Mouse (Mus musculus): ENCODE data around the gene Nkx6-2. TPM values are rescaled to one million over a fixed set of nuclear protein-coding genes. Genes with fewer than 3 reads are reported as not detected.

The Nkx6-2 gene
- 9.4 and 9.8 TPM in 2 replicates for polyA plus RNA-seq (2015; fragmentation: Nextera tagmentation; extraction: Ambion mirVana)

DNA sequence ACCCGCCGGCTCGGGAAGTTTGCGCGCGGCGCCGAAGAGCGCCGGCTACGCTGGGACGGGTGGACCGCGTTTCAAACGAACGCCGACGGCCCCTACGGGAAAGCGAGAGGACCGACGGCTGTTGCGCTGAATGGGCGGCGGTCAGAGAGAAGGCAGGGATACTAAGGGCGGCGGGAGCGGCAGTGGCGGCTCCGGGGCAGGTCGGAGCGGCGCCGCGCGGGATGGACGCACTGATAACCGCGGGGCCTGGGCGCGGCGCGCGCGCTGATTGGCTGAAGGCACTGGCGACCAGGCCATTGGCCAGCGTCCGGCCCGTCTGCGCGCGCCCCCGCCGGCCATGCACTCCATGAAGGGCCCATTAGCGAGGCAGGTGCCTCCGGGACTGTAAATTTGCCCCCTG is at the start of gene Nkx6-2:
TSS of gene Nkx6-2 (minus strand) at position 203 of the 400 bp plus-strand sequence.
- Histone ChIP-seq H3K27me3 (replicated peaks; ENCODE audit: control insufficient read depth, insufficient read depth, low read length) (peaks cover 69% of the 10 kb centered on the region), H3K4me1 (ENCODE audit: control insufficient read depth, insufficient read depth, low read depth, low read length) (peaks cover 19% of the 10 kb centered on the region), H3K9me3 (ENCODE audit: control insufficient read depth, low read length) (no peaks in the 10 kb centered on the region), H3K4me3 (ENCODE audit: low read length) (peak within 1 kb of the TSS; percentile 38), H3K4me2 (ENCODE audit: low read length) (peak within 1 kb of the TSS; percentile 49), H3K36me3 (ENCODE audit: control insufficient read depth, insufficient read depth, low read length) (no peaks in the 10 kb centered on the region), H3K9ac (ENCODE audit: low read depth, low read length) (peak within 1 kb of the TSS; percentile 29), H3K27ac (ENCODE audit: low read depth, low read length) (no peak within 1 kb of the TSS)
- peak; percentile 46; the same call in 1 of the 2 replicates for ATAC-seq
- WGBS: under 1% methylated on average over 48 of the region's 56 CpGs

DNA sequence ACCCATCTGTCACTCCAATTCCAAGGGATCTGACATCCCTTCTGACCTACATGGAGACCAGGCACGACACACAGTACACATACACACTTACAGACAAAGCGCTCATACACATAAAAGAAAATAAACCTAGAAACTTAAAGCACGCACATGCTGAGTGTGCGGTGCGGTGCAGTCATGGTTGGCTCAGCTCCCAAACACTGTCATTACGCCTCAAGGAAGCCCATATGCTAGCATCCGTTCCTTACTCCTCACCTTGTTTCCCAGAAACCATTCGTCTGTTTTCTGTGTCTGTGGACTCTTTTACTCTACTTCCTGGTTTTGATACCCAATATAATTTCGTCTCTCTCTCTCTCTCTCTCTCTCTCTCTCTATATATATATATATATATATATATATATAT is 42.6 kb upstream of the Nkx6-2 start:
- H3K9me3 ChIP-seq (ENCODE audit: control insufficient read depth, low read length): no peaks in the 10 kb centered on the region
- H3K4me3 ChIP-seq (ENCODE audit: low read length): no peak overlapping the region
- no peaks in the 10 kb centered on the region for H3K36me3 ChIP-seq (ENCODE audit: control insufficient read depth, insufficient read depth, low read length)
- no peak for ATAC-seq
- H3K4me1 ChIP-seq (ENCODE audit: control insufficient read depth, insufficient read depth, low read depth, low read length): no peaks in the 10 kb centered on the region
- no peak overlapping the region for H3K4me2 ChIP-seq (ENCODE audit: low read length)
- no peak overlapping the region for H3K9ac ChIP-seq (ENCODE audit: low read depth, low read length)
- WGBS: 80% methylated on average over 9 of the region's 9 CpGs
- H3K27ac ChIP-seq (ENCODE audit: low read depth, low read length): no peak overlapping the region
- H3K27me3 ChIP-seq (replicated peaks; ENCODE audit: control insufficient read depth, insufficient read depth, low read length): no peaks in the 10 kb centered on the region

DNA sequence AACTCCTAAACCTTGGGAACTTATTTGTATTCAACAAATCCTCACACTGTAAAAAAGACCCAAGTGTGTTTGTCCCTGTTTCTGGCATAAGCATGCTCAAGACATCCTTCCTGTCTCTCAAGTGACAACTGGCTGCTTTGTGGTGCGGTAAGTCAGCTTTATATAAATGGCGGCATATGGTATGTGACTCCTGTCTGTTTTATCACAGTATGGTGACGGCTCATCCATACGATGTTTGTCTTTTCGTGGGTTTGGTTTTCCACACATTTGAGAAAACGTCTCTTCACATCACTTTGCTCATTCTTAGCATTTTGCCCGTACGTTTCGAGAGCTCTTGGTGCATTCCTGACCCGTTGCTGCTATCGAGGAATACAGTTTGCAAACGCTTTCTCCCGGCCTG is 40.0 kb upstream of the Nkx6-2 start:
- H3K4me3 ChIP-seq (ENCODE audit: low read length): no peak overlapping the region
- H3K36me3 ChIP-seq (ENCODE audit: control insufficient read depth, insufficient read depth, low read length): no peaks in the 10 kb centered on the region
- no peaks in the 10 kb centered on the region for H3K4me1 ChIP-seq (ENCODE audit: control insufficient read depth, insufficient read depth, low read depth, low read length)
- no peaks in the 10 kb centered on the region for H3K9me3 ChIP-seq (ENCODE audit: control insufficient read depth, low read length)
- H3K27me3 ChIP-seq (replicated peaks; ENCODE audit: control insufficient read depth, insufficient read depth, low read length): 0 out of 2 replicates have a peak, but pooled peaks cover 2% of the 10 kb centered on the region
- H3K9ac ChIP-seq (ENCODE audit: low read depth, low read length): no peak overlapping the region
- no peak overlapping the region for H3K27ac ChIP-seq (ENCODE audit: low read depth, low read length)
- ATAC-seq: no peak
- WGBS: 86% methylated on average over 13 of the region's 13 CpGs
- H3K4me2 ChIP-seq (ENCODE audit: low read length): no peak overlapping the region

DNA sequence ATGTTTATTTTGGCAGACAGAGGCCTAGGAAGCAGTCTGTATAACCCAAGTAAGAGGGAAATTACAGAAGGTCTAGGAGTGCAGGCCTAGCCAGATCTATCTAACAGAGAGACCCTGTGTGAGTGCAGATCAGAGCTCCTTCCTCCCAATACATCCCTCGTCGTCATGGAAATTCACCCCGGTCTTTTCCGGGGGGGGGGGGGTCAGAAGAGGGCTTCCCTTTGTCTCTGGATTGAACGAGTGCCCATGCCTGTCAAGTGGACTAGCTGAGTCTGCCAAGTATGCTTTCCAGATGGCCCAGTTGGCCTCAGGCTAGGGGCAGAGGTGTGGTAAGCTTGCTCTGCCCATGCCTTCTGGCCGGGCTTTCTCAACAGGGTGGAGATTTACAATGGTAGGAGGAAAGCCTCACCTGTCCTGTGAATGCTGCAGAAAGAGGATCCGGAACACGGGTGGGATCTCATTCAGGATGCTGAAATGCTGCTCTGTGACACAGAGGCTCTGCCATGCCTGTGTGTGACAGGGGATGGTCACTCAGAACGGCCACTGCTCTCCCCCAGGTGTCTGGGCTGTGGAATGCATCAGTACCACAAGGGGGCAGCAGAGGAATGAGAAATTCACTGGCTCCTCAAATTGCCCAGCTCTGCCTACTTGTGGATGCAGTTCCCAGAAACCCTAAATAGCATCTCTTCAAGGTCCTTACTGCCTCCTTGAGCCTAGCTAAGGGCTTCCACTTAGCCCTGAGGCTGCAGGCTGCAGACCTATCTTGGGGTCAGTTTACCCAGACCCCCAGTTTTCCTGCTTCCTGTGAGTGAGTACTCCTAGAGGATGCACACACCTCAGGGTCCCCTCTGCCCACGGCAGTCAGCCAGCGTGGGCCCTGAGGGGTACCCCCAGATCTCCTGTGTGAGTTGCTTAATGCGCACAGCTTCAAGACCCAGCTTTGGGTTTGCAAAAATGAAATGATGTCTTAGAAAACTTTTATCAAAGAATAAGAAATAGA is 33.5 kb upstream of the Nkx6-2 start:
- H3K27me3 ChIP-seq (replicated peaks; ENCODE audit: control insufficient read depth, insufficient read depth, low read length): peaks cover 2% of the 10 kb centered on the region; the same call in 1 of the 2 replicates
- ATAC-seq: peak; percentile 93
- peak overlapping the region; percentile 36; the same call in 1 of the 2 replicates for H3K27ac ChIP-seq (ENCODE audit: low read depth, low read length)
- H3K4me3 ChIP-seq (ENCODE audit: low read length): no peak overlapping the region
- WGBS: 37% methylated on average over 12 of the region's 12 CpGs
- no peaks in the 10 kb centered on the region for H3K9me3 ChIP-seq (ENCODE audit: control insufficient read depth, low read length)
- peaks cover 9% of the 10 kb centered on the region; the same call in 1 of the 2 replicates for H3K4me1 ChIP-seq (ENCODE audit: control insufficient read depth, insufficient read depth, low read depth, low read length)
- H3K4me2 ChIP-seq (ENCODE audit: low read length): peak overlapping the region; percentile 17; the same call in 1 of the 2 replicates
- H3K9ac ChIP-seq (ENCODE audit: low read depth, low read length): no peak overlapping the region
- no peaks in the 10 kb centered on the region for H3K36me3 ChIP-seq (ENCODE audit: control insufficient read depth, insufficient read depth, low read length)

- no peak overlapping the region for H3K9ac ChIP-seq (ENCODE audit: low read depth, low read length)
- H3K4me3 ChIP-seq (ENCODE audit: low read length): no peak overlapping the region
- H3K4me2 ChIP-seq (ENCODE audit: low read length): no peak overlapping the region
- H3K9me3 ChIP-seq (ENCODE audit: control insufficient read depth, low read length): no peaks in the 10 kb centered on the region
- no peak overlapping the region for H3K27ac ChIP-seq (ENCODE audit: low read depth, low read length)
- peaks cover 1% of the 10 kb centered on the region; the same call in 1 of the 2 replicates for H3K4me1 ChIP-seq (ENCODE audit: control insufficient read depth, insufficient read depth, low read depth, low read length)
- no peak for ATAC-seq
- no peaks in the 10 kb centered on the region; the same call in 1 of the 2 replicates for H3K27me3 ChIP-seq (replicated peaks; ENCODE audit: control insufficient read depth, insufficient read depth, low read length)
- no peaks in the 10 kb centered on the region for H3K36me3 ChIP-seq (ENCODE audit: control insufficient read depth, insufficient read depth, low read length)
- 89% methylated on average over 2 of the region's 2 CpGs for WGBS
Observed at GRCm38 (mm10) chr7:139610328-139610727, 27.7 kb upstream of the Nkx6-2 start.

DNA sequence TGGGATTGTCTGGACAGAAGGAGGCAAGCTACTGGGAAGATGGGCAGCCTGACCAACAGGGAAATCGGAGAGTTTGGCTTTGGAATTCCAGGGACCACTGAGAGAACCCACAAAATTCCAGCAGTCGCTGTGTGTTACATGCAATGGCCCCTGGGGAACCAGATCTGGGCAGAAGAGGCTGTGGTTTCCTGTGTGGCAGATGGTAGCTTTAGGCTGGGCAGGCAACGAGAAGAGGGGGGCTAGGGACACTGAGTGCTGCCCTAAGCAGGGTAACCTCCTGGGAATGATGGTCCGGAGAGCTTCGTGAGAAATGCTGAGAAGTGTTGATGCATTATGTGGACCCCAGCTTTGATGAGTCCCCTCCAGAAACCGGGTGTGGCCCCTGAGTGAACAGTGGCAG is 13.3 kb upstream of the Nkx6-2 start:
- H3K27me3 ChIP-seq (replicated peaks; ENCODE audit: control insufficient read depth, insufficient read depth, low read length): no peaks in the 10 kb centered on the region; the same call in 1 of the 2 replicates
- no peak for ATAC-seq
- WGBS: 58% methylated on average over 6 of the region's 6 CpGs
- no peaks in the 10 kb centered on the region for H3K36me3 ChIP-seq (ENCODE audit: control insufficient read depth, insufficient read depth, low read length)
- H3K4me1 ChIP-seq (ENCODE audit: control insufficient read depth, insufficient read depth, low read depth, low read length): no peaks in the 10 kb centered on the region
- H3K9ac ChIP-seq (ENCODE audit: low read depth, low read length): no peak overlapping the region
- H3K4me3 ChIP-seq (ENCODE audit: low read length): no peak overlapping the region
- H3K27ac ChIP-seq (ENCODE audit: low read depth, low read length): no peak overlapping the region
- H3K4me2 ChIP-seq (ENCODE audit: low read length): no peak overlapping the region
- H3K9me3 ChIP-seq (ENCODE audit: control insufficient read depth, low read length): no peaks in the 10 kb centered on the region

GRCm38 (mm10) chr7:139595311-139595710 is 12.7 kb upstream of the Nkx6-2 start:
- H3K27me3 ChIP-seq (replicated peaks; ENCODE audit: control insufficient read depth, insufficient read depth, low read length): no peaks in the 10 kb centered on the region; the same call in 1 of the 2 replicates
- no peaks in the 10 kb centered on the region for H3K9me3 ChIP-seq (ENCODE audit: control insufficient read depth, low read length)
- no peaks in the 10 kb centered on the region for H3K36me3 ChIP-seq (ENCODE audit: control insufficient read depth, insufficient read depth, low read length)
- no peak overlapping the region for H3K4me3 ChIP-seq (ENCODE audit: low read length)
- no peak overlapping the region for H3K4me2 ChIP-seq (ENCODE audit: low read length)
- peak; percentile 61 for ATAC-seq
- WGBS: 51% methylated on average over 6 of the region's 6 CpGs
- no peaks in the 10 kb centered on the region for H3K4me1 ChIP-seq (ENCODE audit: control insufficient read depth, insufficient read depth, low read depth, low read length)
- H3K27ac ChIP-seq (ENCODE audit: low read depth, low read length): peak overlapping the region; percentile 8; the same call in 1 of the 2 replicates
- no peak overlapping the region for H3K9ac ChIP-seq (ENCODE audit: low read depth, low read length)

DNA sequence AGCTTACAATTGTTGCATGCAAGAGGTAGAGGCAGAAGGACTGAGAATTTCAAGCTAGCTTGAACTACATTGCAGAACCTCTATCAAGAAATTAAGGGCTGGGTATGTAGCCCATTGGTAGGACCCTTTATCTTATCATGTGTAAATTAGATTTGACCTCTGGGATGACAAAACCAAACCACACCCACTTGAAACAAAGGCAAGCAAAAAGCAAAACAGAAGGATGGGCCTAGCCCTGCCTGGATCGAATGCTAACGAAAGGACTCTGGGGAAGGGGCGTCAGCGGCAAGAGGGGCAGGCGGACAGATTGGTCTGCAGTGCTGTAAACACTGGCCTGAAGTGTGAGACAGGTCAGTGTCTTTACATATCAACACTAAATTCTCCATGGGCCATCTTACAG is 8.7 kb upstream of the Nkx6-2 start:
- Histone ChIP-seq H3K9me3 (ENCODE audit: control insufficient read depth, low read length) (no peaks in the 10 kb centered on the region), H3K4me3 (ENCODE audit: low read length) (no peak overlapping the region), H3K27me3 (replicated peaks; ENCODE audit: control insufficient read depth, insufficient read depth, low read length) (peaks cover 26% of the 10 kb centered on the region), H3K4me1 (ENCODE audit: control insufficient read depth, insufficient read depth, low read depth, low read length) (no peaks in the 10 kb centered on the region), H3K4me2 (ENCODE audit: low read length) (no peak overlapping the region), H3K27ac (ENCODE audit: low read depth, low read length) (no peak overlapping the region), H3K9ac (ENCODE audit: low read depth, low read length) (no peak overlapping the region), H3K36me3 (ENCODE audit: control insufficient read depth, insufficient read depth, low read length) (no peaks in the 10 kb centered on the region)
- ATAC-seq: no peak
- WGBS: 89% methylated on average over 5 of the region's 5 CpGs

DNA sequence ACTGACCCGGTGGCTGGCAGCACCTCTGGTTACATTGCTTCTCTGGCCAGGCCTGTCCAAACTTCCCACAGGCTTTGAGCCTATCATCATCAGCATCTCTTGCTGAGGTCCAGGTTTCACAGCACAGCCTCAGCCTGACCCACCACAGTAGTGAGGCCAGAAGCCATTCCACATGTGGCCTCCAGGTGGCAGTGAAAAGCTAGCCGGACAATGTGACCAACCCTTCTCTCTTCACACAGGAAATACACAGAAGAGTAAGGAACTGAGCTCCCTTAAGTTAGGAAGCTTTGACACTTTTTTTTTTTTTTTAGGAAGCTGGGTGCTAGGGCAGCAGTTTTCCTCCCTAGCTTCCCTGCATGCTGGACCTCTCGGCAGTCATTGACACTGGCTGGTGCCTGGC is 7.7 kb upstream of the Nkx6-2 start:
- no peaks in the 10 kb centered on the region for H3K9me3 ChIP-seq (ENCODE audit: control insufficient read depth, low read length)
- WGBS: 32% methylated on average over 3 of the region's 3 CpGs
- H3K4me2 ChIP-seq (ENCODE audit: low read length): no peak overlapping the region
- no peaks in the 10 kb centered on the region for H3K36me3 ChIP-seq (ENCODE audit: control insufficient read depth, insufficient read depth, low read length)
- no peak overlapping the region for H3K9ac ChIP-seq (ENCODE audit: low read depth, low read length)
- no peak overlapping the region for H3K27ac ChIP-seq (ENCODE audit: low read depth, low read length)
- peak; percentile 43; the same call in 1 of the 2 replicates for ATAC-seq
- H3K27me3 ChIP-seq (replicated peaks; ENCODE audit: control insufficient read depth, insufficient read depth, low read length): peaks cover 33% of the 10 kb centered on the region
- no peaks in the 10 kb centered on the region for H3K4me1 ChIP-seq (ENCODE audit: control insufficient read depth, insufficient read depth, low read depth, low read length)
- no peak overlapping the region for H3K4me3 ChIP-seq (ENCODE audit: low read length)

Measured in hindbrain, embryonic 16.5 days (tissue).